Mouse (Mus musculus) intestine, embryonic 16.5 days (tissue): ENCODE data around the gene Nrxn2. TPM values are rescaled to one million over a fixed set of nuclear protein-coding genes. Genes with fewer than 3 reads are reported as not detected.

ENCODE experiments used
- microRNA-seq: library from miRNA; unstranded; fragments of <30 nt; microRNA quantifications from one replicate; pipeline ENCODE4, GENCODE M21; 2016
- polyA plus RNA-seq: library from polyadenylated mRNA; unstranded; fragments of >200 nt; fragmentation: Nextera tagmentation; extraction: Ambion mirVana; gene quantifications from 2 replicates; pipeline ENCODE4 v1.2.1, GENCODE M21; 2015

Gene Nrxn2
- polyA plus RNA-seq, 1 experiment from 2014 or later: 0.97 TPM

Small RNAs within 50 kb of the gene (microRNA-seq; reads per million reads assigned to microRNA genes)
- not detected for gene Gm26460

Other genes starting within 250 kb of the Nrxn2 start
- not detected in 2 replicates for gene Majin, start 234.3 kb upstream of the Nrxn2 start, polyA plus RNA-seq
- gene Gpha2, start 192.4 kb upstream of the Nrxn2 start, polyA plus RNA-seq: 0.23 and 0.65 TPM in 2 replicates
- 21.0 and 23.5 TPM in 2 replicates for gene Ppp2r5b, start 182.9 kb upstream of the Nrxn2 start, polyA plus RNA-seq
- 7.4 and 8.4 TPM in 2 replicates for gene Atg2a, start 177.1 kb upstream of the Nrxn2 start, polyA plus RNA-seq
- 135 and 158 TPM in 2 replicates for gene Ehd1, start 142.0 kb upstream of the Nrxn2 start, polyA plus RNA-seq
- gene Cdc42bpg, start 112.3 kb upstream of the Nrxn2 start, polyA plus RNA-seq: 1.2 and 1.5 TPM in 2 replicates
- 61.3 and 61.4 TPM in 2 replicates for gene Men1, start 83.8 kb upstream of the Nrxn2 start, polyA plus RNA-seq
- 7.9 and 10.0 TPM in 2 replicates for gene Map4k2, start 77.6 kb upstream of the Nrxn2 start, polyA plus RNA-seq
- gene Sf1, start 55.0 kb upstream of the Nrxn2 start, polyA plus RNA-seq: 94.7 and 103 TPM in 2 replicates
- 6.0 and 6.8 TPM in 2 replicates for gene Pygm, start 34.3 kb upstream of the Nrxn2 start, polyA plus RNA-seq
- 41.8 and 47.0 TPM in 2 replicates for gene Rasgrp2, start 19.4 kb upstream of the Nrxn2 start, polyA plus RNA-seq
- not detected in 2 replicates for gene Slc22a12, start 124.3 kb downstream of the Nrxn2 start, polyA plus RNA-seq